Mouse (Mus musculus) liver, adult 2 months (tissue): ENCODE measurements at regions not wholly inside any gene's neighbourhood (a gene's known extent, or its start where the extent isn't known, plus 50 kb on each side); places are given as distances from the start of the nearest gene placed in this dataset.

Experiments used
- DNase-seq: peaks from one replicate; pipeline ENCODE4 v3.0.0-alpha.2; 2011; ENCODE audit warnings: low read depth, low spot score; ENCODE audit errors: extremely low read depth
- H3K27ac ChIP-seq: fragments of 200-500 bp; replicated peaks from 2 replicates; pipeline ENCODE4 v1.5.1; 2012; ENCODE audit warnings: low read depth, mild to moderate bottlenecking, control low read depth, inconsistent platforms, low read length; ENCODE audit not compliant: insufficient read depth
- H3K27me3 ChIP-seq: fragments of 200-500 bp; 2 replicates; pipeline ENCODE4 v1.6.1; 2012; ENCODE audit warnings: mild to moderate bottlenecking, moderate library complexity, low read length, inconsistent platforms; ENCODE audit not compliant: control insufficient read depth, insufficient read depth
- H3K36me3 ChIP-seq: fragments of 200-500 bp; 2 replicates; pipeline ENCODE4 v1.6.1; 2012; ENCODE audit warnings: low read length, inconsistent platforms; ENCODE audit not compliant: control insufficient read depth, insufficient read depth
- H3K4me1 ChIP-seq: fragments of 200-500 bp; 2 replicates; pipeline ENCODE4 v1.6.1; 2011; ENCODE audit warnings: low read length; ENCODE audit not compliant: control insufficient read depth, insufficient read depth
- H3K4me3 ChIP-seq: fragments of 200-500 bp; 2 replicates; pipeline ENCODE4 v1.5.1; 2011; ENCODE audit warnings: low read depth, mild to moderate bottlenecking, control low read depth, low read length, moderate library complexity; ENCODE audit not compliant: insufficient read depth
- H3K79me2 ChIP-seq: fragments of 200-500 bp; 2 replicates; pipeline ENCODE4 v1.6.1; 2012; ENCODE audit warnings: inconsistent platforms, mild to moderate bottlenecking, low read length, moderate library complexity; ENCODE audit not compliant: control insufficient read depth, insufficient read depth
- H3K9ac ChIP-seq: fragments of 200-500 bp; 2 replicates; pipeline ENCODE4 v1.6.1; 2012; ENCODE audit warnings: low read depth, mild to moderate bottlenecking, control low read depth, inconsistent platforms, low read length
- CTCF ChIP-seq: fragments of 200-500 bp; IDR thresholded peaks from 2 replicates; pipeline ENCODE4 v1.5.1; 2011; ENCODE audit warnings: low read depth, low read length, control low read depth
- POLR2A ChIP-seq: fragments of 200-500 bp; IDR thresholded peaks from 2 replicates; pipeline ENCODE4 v1.6.1; 2011; ENCODE audit warnings: low read length, control low read depth; ENCODE audit not compliant: insufficient read depth; ENCODE audit errors: extremely low read depth
- WGBS: fragments of 180-500 bp; shearing (Covaris S2); methylation state at CpG from one replicate; pipeline ENCODE4 v1.1.7; 2018; 5-methylcytosine and 5-hydroxymethylcytosine counted together

DNA sequence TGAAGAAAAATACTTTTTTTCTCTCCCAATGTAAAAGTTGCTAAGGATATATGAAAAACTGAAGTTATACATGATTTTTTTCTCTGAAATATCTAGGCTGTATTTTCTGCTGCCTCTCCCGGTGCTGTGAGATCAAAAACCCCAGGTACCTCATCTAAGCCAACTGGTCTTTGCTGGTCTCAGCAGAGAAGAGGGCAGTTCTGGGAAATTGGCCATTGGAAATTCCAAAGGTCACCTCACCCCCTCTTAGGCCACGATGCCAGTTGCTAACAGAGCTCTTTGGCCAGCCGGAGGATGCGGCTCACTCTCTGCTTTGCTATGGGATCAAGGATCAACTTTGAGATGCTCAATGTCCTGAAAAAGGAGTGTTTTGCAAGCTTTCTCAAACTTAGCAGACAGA, 280.9 kb upstream of the Rora start:
- Histone ChIP-seq H3K27me3 (no peaks in the 10 kb centered on the region), H3K4me1 (no peaks in the 10 kb centered on the region), H3K27ac (no peak overlapping the region), H3K36me3 (no peaks in the 10 kb centered on the region), H3K9ac (no peak overlapping the region), H3K4me3 (no peak overlapping the region), H3K79me2 (no peaks in the 10 kb centered on the region)
- WGBS = 31% methylated on average over 4 of the region's 4 CpGs
- TF ChIP-seq CTCF (no peak), POLR2A (no peak)
- peak; percentile 9 for DNase-seq

DNA sequence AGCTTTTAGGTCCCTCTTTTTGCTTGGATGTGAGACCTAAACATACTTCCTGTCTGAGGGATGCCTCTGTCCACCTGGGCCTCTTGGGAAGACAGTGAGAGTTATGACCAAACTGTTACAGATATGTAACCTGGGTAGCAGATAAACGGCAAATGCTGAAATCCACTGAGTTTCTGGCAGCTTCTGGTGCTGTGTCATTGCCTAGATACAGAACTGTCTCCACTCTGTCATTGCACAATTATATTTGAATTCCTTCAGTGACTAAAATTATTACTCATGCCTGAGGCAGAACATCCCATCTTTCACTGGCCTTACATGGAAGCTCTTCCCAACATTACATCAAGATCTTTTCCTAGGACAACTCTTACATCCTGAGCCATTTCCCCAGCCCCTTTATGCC, 277.4 kb upstream of the Rora start:
- no peaks in the 10 kb centered on the region for H3K36me3 ChIP-seq
- no peak overlapping the region for H3K4me3 ChIP-seq
- WGBS = 80% methylated on average over 1 of the region's 1 CpGs
- no peaks in the 10 kb centered on the region for H3K27me3 ChIP-seq
- no peaks in the 10 kb centered on the region for H3K4me1 ChIP-seq
- no peak overlapping the region for H3K9ac ChIP-seq
- no peak overlapping the region for H3K27ac ChIP-seq
- no peaks in the 10 kb centered on the region for H3K79me2 ChIP-seq
- TF ChIP-seq CTCF (no peak), POLR2A (no peak)
- no peak for DNase-seq

DNA sequence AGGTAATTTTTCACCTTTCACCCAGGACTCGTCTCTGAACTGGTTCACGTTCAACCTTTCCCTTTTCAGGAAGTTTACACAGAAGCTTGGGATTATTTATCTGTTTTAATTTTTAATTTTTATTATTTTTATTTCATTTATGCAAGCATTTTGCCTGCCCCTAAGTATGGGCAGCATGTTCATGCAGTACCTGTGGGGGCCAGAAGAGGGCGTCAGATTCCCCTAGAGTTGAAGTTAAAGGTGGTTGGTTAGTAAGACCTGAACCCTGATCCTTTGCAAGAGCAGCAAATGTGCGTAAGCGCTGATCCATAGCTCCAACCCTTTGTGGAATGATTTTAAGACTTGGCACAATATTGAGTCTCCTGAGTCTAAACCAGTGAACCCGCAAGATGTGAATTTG, 271.7 kb upstream of the Rora start:
- no peaks in the 10 kb centered on the region for H3K36me3 ChIP-seq
- no peak overlapping the region for H3K9ac ChIP-seq
- H3K27ac ChIP-seq = no peak overlapping the region
- H3K79me2 ChIP-seq = no peaks in the 10 kb centered on the region
- WGBS = 85% methylated on average over 6 of the region's 6 CpGs
- H3K27me3 ChIP-seq = no peaks in the 10 kb centered on the region
- H3K4me1 ChIP-seq = no peaks in the 10 kb centered on the region
- H3K4me3 ChIP-seq = no peak overlapping the region
- DNase-seq = no peak
- no peak; the same call in 1 of the 2 replicates for TF ChIP-seq CTCF
- no peak for TF ChIP-seq POLR2A

DNA sequence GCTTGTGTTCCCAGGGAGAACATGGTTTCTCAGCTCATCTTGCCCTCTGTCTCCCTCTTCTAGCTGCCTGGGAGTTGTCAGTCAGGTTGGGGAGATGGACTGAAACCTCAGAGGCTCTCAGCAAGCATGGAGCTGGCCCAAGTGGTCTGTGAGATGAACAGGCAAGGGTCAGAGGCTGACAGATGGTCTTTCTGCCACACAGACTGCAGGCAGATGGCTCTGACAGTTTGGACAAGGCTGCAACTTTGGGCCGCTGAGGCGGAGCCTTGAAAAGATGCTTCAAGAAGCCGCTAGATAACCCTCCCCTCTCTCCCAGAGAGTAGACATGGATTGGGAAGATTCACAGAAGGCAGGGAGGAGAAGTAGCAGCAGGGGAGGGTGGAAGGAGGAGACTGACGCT, 252.7 kb upstream of the Rora start:
- no peak for DNase-seq
- 83% methylated on average over 4 of the region's 4 CpGs for whole genome bisulfite sequencing

DNA sequence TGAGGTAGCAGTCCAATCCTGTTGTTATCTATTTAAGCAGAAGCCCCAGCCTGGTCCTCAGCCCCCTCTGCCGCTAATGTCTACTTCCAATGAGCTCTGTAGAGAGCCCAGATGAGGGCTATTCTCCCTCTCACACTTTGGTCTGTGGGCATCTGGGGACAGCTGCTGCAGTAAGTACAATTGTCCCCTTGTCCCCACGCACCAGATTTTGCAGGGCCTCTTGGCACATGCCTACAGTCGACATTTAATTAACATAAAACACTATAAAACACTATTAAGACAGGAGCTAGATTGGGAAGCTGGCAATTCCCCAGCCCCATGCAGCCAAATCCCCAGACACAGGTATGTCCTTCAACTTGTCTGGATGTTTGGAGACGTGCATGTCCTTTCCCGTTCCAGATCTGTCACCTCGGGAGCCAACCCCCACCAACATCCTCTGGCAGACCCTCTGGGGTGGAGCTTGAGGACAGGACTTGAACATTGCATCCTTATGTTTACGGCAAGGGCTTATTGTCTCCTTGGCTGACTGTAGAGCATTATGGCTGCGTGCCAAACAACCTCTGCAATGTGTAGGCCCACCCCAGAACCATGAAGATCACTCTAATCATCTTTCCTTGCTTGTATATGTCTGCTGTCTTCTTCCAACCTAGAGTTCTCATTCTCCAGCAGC, 251.3 kb upstream of the Rora start:
- WGBS = 79% methylated on average over 8 of the region's 8 CpGs
- Histone ChIP-seq H3K36me3 (no peaks in the 10 kb centered on the region), H3K27ac (no peak overlapping the region), H3K4me3 (no peak overlapping the region), H3K79me2 (no peaks in the 10 kb centered on the region), H3K27me3 (no peaks in the 10 kb centered on the region), H3K9ac (no peak overlapping the region), H3K4me1 (no peaks in the 10 kb centered on the region)
- TF ChIP-seq POLR2A (no peak), CTCF (no peak)
- DNase-seq = no peak

More for the DNA sequence above, 252.7 kb upstream of the Rora start:
- Histone ChIP-seq H3K36me3 (no peaks in the 10 kb centered on the region), H3K27ac (no peak overlapping the region), H3K27me3 (no peaks in the 10 kb centered on the region), H3K4me1 (no peaks in the 10 kb centered on the region), H3K4me3 (no peak overlapping the region), H3K79me2 (no peaks in the 10 kb centered on the region), H3K9ac (no peak overlapping the region)
- TF ChIP-seq POLR2A (no peak), CTCF (no peak)

DNA sequence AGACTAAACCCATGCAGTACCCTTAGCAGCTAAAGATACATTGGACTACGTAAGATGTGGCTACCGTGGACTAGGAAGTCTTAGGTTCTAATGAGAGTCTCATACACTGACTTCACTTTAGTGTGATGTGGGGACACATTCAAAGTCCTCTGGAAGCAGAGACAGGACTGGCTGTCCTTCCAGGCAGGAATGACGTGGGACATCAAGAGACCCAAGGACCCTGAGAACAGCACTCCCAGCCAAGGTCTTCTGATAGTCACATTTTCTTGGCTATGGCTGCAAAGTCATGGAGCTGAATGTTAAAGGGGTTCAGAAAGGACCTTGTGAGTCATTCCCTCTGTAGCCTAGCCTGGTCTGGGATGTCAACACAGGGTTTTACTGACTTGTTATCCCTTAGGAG, 250.6 kb upstream of the Rora start:
- Histone ChIP-seq H3K36me3 (no peaks in the 10 kb centered on the region), H3K27me3 (no peaks in the 10 kb centered on the region), H3K79me2 (no peaks in the 10 kb centered on the region), H3K4me1 (no peaks in the 10 kb centered on the region), H3K27ac (no peak overlapping the region), H3K9ac (no peak overlapping the region), H3K4me3 (no peak overlapping the region)
- no peak for DNase-seq
- TF ChIP-seq POLR2A (no peak), CTCF (no peak)
- 87% methylated on average over 3 of the region's 3 CpGs for WGBS
